Mouse (Mus musculus) embryonic facial prominence, embryonic 15.5 days (tissue): ENCODE measurements around the gene Gm20696. TPM values are rescaled to one million over a fixed set of nuclear protein-coding genes. Genes with fewer than 3 reads are reported as not detected.

Experiments
- ATAC-seq: fragments of 200-750 bp; cut with Nextera tagmentation; 2 replicates; pipeline ENCODE4 v1.8.0; 2017; ENCODE audit warnings: low read depth, moderate TSS enrichment; ENCODE audit not compliant: insufficient number of reproducible peaks, low FRiP score, low TSS enrichment
- H3K27ac ChIP-seq: fragments of 300-500 bp; sonication (generic); replicated peaks from 2 replicates; pipeline ENCODE4 v1.5.1; 2015; ENCODE audit warnings: mild to moderate bottlenecking, inconsistent platforms
- H3K27me3 ChIP-seq: fragments of 300-500 bp; sonication (generic); 2 replicates; pipeline ENCODE4 v1.6.1; 2015; ENCODE audit warnings: inconsistent platforms
- H3K36me3 ChIP-seq: fragments of 300-500 bp; sonication (generic); 2 replicates; pipeline ENCODE4 v1.6.1; 2015; ENCODE audit warnings: mild to moderate bottlenecking, inconsistent platforms
- H3K4me1 ChIP-seq: fragments of 300-500 bp; sonication (generic); 2 replicates; pipeline ENCODE4 v1.6.1; 2015; ENCODE audit warnings: inconsistent platforms
- H3K4me2 ChIP-seq: fragments of 300-500 bp; sonication (generic); replicated peaks from 2 replicates; pipeline ENCODE4 v1.6.1; 2015; ENCODE audit warnings: mild to moderate bottlenecking, inconsistent platforms
- H3K4me3 ChIP-seq: fragments of 300-500 bp; sonication (generic); replicated peaks from 2 replicates; pipeline ENCODE4 v1.5.1; 2015; ENCODE audit warnings: mild to moderate bottlenecking, inconsistent platforms
- H3K9ac ChIP-seq: fragments of 300-500 bp; sonication (generic); 2 replicates; pipeline ENCODE4 v1.6.1; 2015; ENCODE audit warnings: inconsistent platforms
- H3K9me3 ChIP-seq: fragments of 300-500 bp; sonication (generic); replicated peaks from 2 replicates; pipeline ENCODE4 v1.6.1; 2016; ENCODE audit warnings: inconsistent platforms
- WGBS: fragments of 180-500 bp; shearing (Covaris S2); methylation state at CpG from one replicate; pipeline ENCODE4 v1.1.7; 2015; 5-methylcytosine and 5-hydroxymethylcytosine counted together
- polyA plus RNA-seq: library from polyadenylated mRNA; unstranded; fragments of >200 nt; fragmentation: Nextera tagmentation; extraction: Ambion mirVana; gene quantifications from 2 replicates; pipeline ENCODE4 v1.2.1, GENCODE M21; 2015

The Gm20696 gene
- polyA plus RNA-seq, 1 experiment from 2014 or later: 1.7 TPM

GRCm38 (mm10) chr6:99452638-99453185 lies 213.9 kb downstream of the Gm20696 start:
- Histone ChIP-seq H3K36me3 (no peaks in the 10 kb centered on the region), H3K4me2 (no peak overlapping the region), H3K27ac (no peak overlapping the region), H3K9ac (no peak overlapping the region), H3K27me3 (no peaks in the 10 kb centered on the region), H3K4me3 (no peak overlapping the region), H3K4me1 (no peaks in the 10 kb centered on the region), H3K9me3 (no peaks in the 10 kb centered on the region)
- WGBS: 65% methylated on average over 2 of the region's 2 CpGs
- ATAC-seq: no peak

- 58% methylated on average over 11 of the region's 11 CpGs for WGBS
- Histone ChIP-seq H3K27ac (no peak overlapping the region), H3K36me3 (no peaks in the 10 kb centered on the region), H3K4me3 (no peak overlapping the region), H3K9ac (no peak overlapping the region), H3K27me3 (no peaks in the 10 kb centered on the region), H3K4me1 (no peaks in the 10 kb centered on the region), H3K4me2 (no peak overlapping the region), H3K9me3 (no peaks in the 10 kb centered on the region)
- ATAC-seq: no peak
Measured at GRCm38 (mm10) chr6:99451479-99451878, 215.1 kb downstream of the Gm20696 start.

- H3K4me3 ChIP-seq: no peak overlapping the region
- no peaks in the 10 kb centered on the region for H3K36me3 ChIP-seq
- no peak for ATAC-seq
- H3K4me1 ChIP-seq: 0 out of 2 replicates have a peak, but pooled peaks cover 4% of the 10 kb centered on the region
- H3K9me3 ChIP-seq: no peaks in the 10 kb centered on the region
- H3K4me2 ChIP-seq: no peak overlapping the region
- no peak overlapping the region for H3K27ac ChIP-seq
- H3K27me3 ChIP-seq: no peaks in the 10 kb centered on the region
- no peak overlapping the region for H3K9ac ChIP-seq
- WGBS: 80% methylated on average over 4 of the region's 4 CpGs
Measured at GRCm38 (mm10) chr6:99447447-99447846, 219.2 kb downstream of the Gm20696 start.

GRCm38 (mm10) chr6:99446801-99447415 lies 219.7 kb downstream of the Gm20696 start:
- H3K9me3 ChIP-seq: no peaks in the 10 kb centered on the region
- no peak for ATAC-seq
- WGBS: 89% methylated on average over 12 of the region's 12 CpGs
- 0 out of 2 replicates have a peak, but pooled peaks cover 4% of the 10 kb centered on the region for H3K4me1 ChIP-seq
- no peak overlapping the region for H3K27ac ChIP-seq
- H3K36me3 ChIP-seq: no peaks in the 10 kb centered on the region
- H3K9ac ChIP-seq: no peak overlapping the region
- H3K4me3 ChIP-seq: no peak overlapping the region
- no peak overlapping the region for H3K4me2 ChIP-seq
- H3K27me3 ChIP-seq: no peaks in the 10 kb centered on the region

- H3K27me3 ChIP-seq: no peaks in the 10 kb centered on the region
- H3K9ac ChIP-seq: no peak overlapping the region
- H3K4me3 ChIP-seq: no peak overlapping the region
- H3K4me2 ChIP-seq: no peak overlapping the region
- no peaks in the 10 kb centered on the region for H3K9me3 ChIP-seq
- ATAC-seq: no peak
- whole genome bisulfite sequencing: 65% methylated on average over 5 of the region's 5 CpGs
- no peak overlapping the region for H3K27ac ChIP-seq
- no peaks in the 10 kb centered on the region for H3K36me3 ChIP-seq
- peaks cover 30% of the 10 kb centered on the region for H3K4me1 ChIP-seq
Measured at GRCm38 (mm10) chr6:99443460-99443859, 223.1 kb downstream of the Gm20696 start.

GRCm38 (mm10) chr6:99441100-99441499 lies 225.5 kb downstream of the Gm20696 start:
- no peak overlapping the region for H3K4me3 ChIP-seq
- peaks cover 33% of the 10 kb centered on the region for H3K4me1 ChIP-seq
- H3K9me3 ChIP-seq: no peaks in the 10 kb centered on the region
- H3K4me2 ChIP-seq: no peak overlapping the region
- WGBS: 66% methylated on average over 7 of the region's 7 CpGs
- no peaks in the 10 kb centered on the region for H3K27me3 ChIP-seq
- H3K9ac ChIP-seq: no peak overlapping the region
- H3K27ac ChIP-seq: no peak overlapping the region
- no peaks in the 10 kb centered on the region for H3K36me3 ChIP-seq
- ATAC-seq: no peak

GRCm38 (mm10) chr6:99440606-99441005 lies 226.0 kb downstream of the Gm20696 start:
- WGBS: 87% methylated on average over 2 of the region's 2 CpGs
- peak overlapping the region; percentile 82; the same call in 1 of the 2 replicates for H3K27ac ChIP-seq
- ATAC-seq: no peak

GRCm38 (mm10) chr6:99439878-99440361 lies 226.7 kb downstream of the Gm20696 start:
- peak overlapping the region; percentile 0; the same call in 1 of the 2 replicates for H3K9ac ChIP-seq
- 8% methylated on average over 9 of the region's 9 CpGs for WGBS
- H3K9me3 ChIP-seq: no peaks in the 10 kb centered on the region
- H3K27me3 ChIP-seq: no peaks in the 10 kb centered on the region
- peak overlapping the region; percentile 2; the same call in 1 of the 2 replicates for H3K4me2 ChIP-seq
- ATAC-seq: peak; percentile 51
- peak overlapping the region; percentile 82 for H3K27ac ChIP-seq
- peaks cover 33% of the 10 kb centered on the region for H3K4me1 ChIP-seq
- H3K4me3 ChIP-seq: no peak overlapping the region
- no peaks in the 10 kb centered on the region for H3K36me3 ChIP-seq

More at GRCm38 (mm10) chr6:99440606-99441005, 226.0 kb downstream of the Gm20696 start:
- H3K4me3 ChIP-seq: no peak overlapping the region
- H3K36me3 ChIP-seq: no peaks in the 10 kb centered on the region
- H3K4me1 ChIP-seq: peaks cover 33% of the 10 kb centered on the region
- H3K4me2 ChIP-seq: no peak overlapping the region
- no peak overlapping the region for H3K9ac ChIP-seq
- no peaks in the 10 kb centered on the region for H3K27me3 ChIP-seq
- H3K9me3 ChIP-seq: no peaks in the 10 kb centered on the region

GRCm38 (mm10) chr6:99439214-99439877 lies 227.3 kb downstream of the Gm20696 start:
- Histone ChIP-seq H3K4me1 (peaks cover 33% of the 10 kb centered on the region), H3K4me2 (0 out of 2 replicates have a peak overlapping the region, but pooled peaks have one; percentile 2), H3K9ac (peak overlapping the region; percentile 0; the same call in 1 of the 2 replicates), H3K27me3 (no peaks in the 10 kb centered on the region), H3K36me3 (no peaks in the 10 kb centered on the region), H3K4me3 (no peak overlapping the region), H3K27ac (peak overlapping the region; percentile 82), H3K9me3 (no peaks in the 10 kb centered on the region)
- ATAC-seq: peak; percentile 30; the same call in 1 of the 2 replicates
- 29% methylated on average over 9 of the region's 9 CpGs for WGBS

- no peak for ATAC-seq
- H3K4me3 ChIP-seq: no peak overlapping the region
- no peaks in the 10 kb centered on the region for H3K27me3 ChIP-seq
- H3K9ac ChIP-seq: no peak overlapping the region
- H3K36me3 ChIP-seq: no peaks in the 10 kb centered on the region
- 84% methylated on average over 6 of the region's 6 CpGs for WGBS
- H3K4me1 ChIP-seq: peaks cover 29% of the 10 kb centered on the region
- H3K4me2 ChIP-seq: no peak overlapping the region
- H3K27ac ChIP-seq: no peak overlapping the region
- H3K9me3 ChIP-seq: no peaks in the 10 kb centered on the region
Measured at GRCm38 (mm10) chr6:99436371-99436770, 230.2 kb downstream of the Gm20696 start.

- H3K27me3 ChIP-seq: no peaks in the 10 kb centered on the region
- WGBS: 91% methylated on average over 10 of the region's 10 CpGs
Measured at GRCm38 (mm10) chr6:99435140-99435539, 231.5 kb downstream of the Gm20696 start.

More at GRCm38 (mm10) chr6:99435140-99435539, 231.5 kb downstream of the Gm20696 start:
- Histone ChIP-seq H3K4me3 (no peak overlapping the region), H3K9ac (no peak overlapping the region), H3K9me3 (no peaks in the 10 kb centered on the region), H3K27ac (no peak overlapping the region), H3K4me1 (peaks cover 18% of the 10 kb centered on the region), H3K4me2 (no peak overlapping the region), H3K36me3 (no peaks in the 10 kb centered on the region)
- no peak for ATAC-seq
